Mouse (Mus musculus): ENCODE data around the gene Ptprs. TPM values are rescaled to one million over a fixed set of nuclear protein-coding genes. Genes with fewer than 3 reads are reported as not detected.

Gene Ptprs
- polyA plus RNA-seq, 1 experiment from 2014 or later = 56.8 TPM

GRCm38 (mm10) chr17:56463500-56463899 lies 12.8 kb downstream of the Ptprs start:
- peak overlapping the region; percentile 62 for H3K4me3 ChIP-seq (replicated peaks)
- ATAC-seq = no peak

GRCm38 (mm10) chr17:56462835-56463455 lies 13.3 kb downstream of the Ptprs start:
- H3K4me1 ChIP-seq (replicated peaks) = peaks cover 37% of the 10 kb centered on the region
- 0 out of 2 replicates have a peak, but pooled peaks cover 4% of the 10 kb centered on the region for H3K36me3 ChIP-seq
- no peaks in the 10 kb centered on the region for H3K9me3 ChIP-seq
- H3K4me3 ChIP-seq (replicated peaks) = peak overlapping the region; percentile 62
- ATAC-seq = no peak
- no peaks in the 10 kb centered on the region for H3K27me3 ChIP-seq (replicated peaks)
- H3K4me2 ChIP-seq (replicated peaks) = peak overlapping the region; percentile 94
- H3K27ac ChIP-seq = peak overlapping the region; percentile 93
- H3K9ac ChIP-seq = peak overlapping the region; percentile 46
- 5% methylated on average over 17 of the region's 17 CpGs for WGBS

More at GRCm38 (mm10) chr17:56463500-56463899, 12.8 kb downstream of the Ptprs start:
- WGBS = 21% methylated on average over 1 of the region's 1 CpGs
- H3K27ac ChIP-seq = peak overlapping the region; percentile 93
- H3K27me3 ChIP-seq (replicated peaks) = no peaks in the 10 kb centered on the region
- H3K36me3 ChIP-seq = peaks cover 1% of the 10 kb centered on the region; the same call in 1 of the 2 replicates
- H3K4me1 ChIP-seq (replicated peaks) = peaks cover 41% of the 10 kb centered on the region
- peak overlapping the region; percentile 46 for H3K9ac ChIP-seq
- peak overlapping the region; percentile 94; the same call in 1 of the 2 replicates for H3K4me2 ChIP-seq (replicated peaks)
- H3K9me3 ChIP-seq = no peaks in the 10 kb centered on the region

GRCm38 (mm10) chr17:56461771-56462743 lies 14.2 kb downstream of the Ptprs start:
- WGBS = under 1% methylated on average over 77 of the region's 77 CpGs
- Histone ChIP-seq H3K9me3 (no peaks in the 10 kb centered on the region), H3K4me1 (replicated peaks) (peaks cover 32% of the 10 kb centered on the region), H3K27ac (peak overlapping the region; percentile 93), H3K9ac (peak overlapping the region; percentile 65), H3K4me2 (replicated peaks) (peak overlapping the region; percentile 94), H3K27me3 (replicated peaks) (no peaks in the 10 kb centered on the region), H3K36me3 (0 out of 2 replicates have a peak, but pooled peaks cover 4% of the 10 kb centered on the region), H3K4me3 (replicated peaks) (peak overlapping the region; percentile 62)
- peak; percentile 94 for ATAC-seq

- Histone ChIP-seq H3K9me3 (no peaks in the 10 kb centered on the region), H3K27me3 (replicated peaks) (no peaks in the 10 kb centered on the region), H3K9ac (peak overlapping the region; percentile 65), H3K4me2 (replicated peaks) (peak overlapping the region; percentile 94), H3K27ac (peak overlapping the region; percentile 93; the same call in 1 of the 2 replicates), H3K36me3 (peaks cover 7% of the 10 kb centered on the region; the same call in 1 of the 2 replicates), H3K4me1 (replicated peaks) (peaks cover 28% of the 10 kb centered on the region), H3K4me3 (replicated peaks) (peak overlapping the region; percentile 62)
- no peak for ATAC-seq
- WGBS = 14% methylated on average over 6 of the region's 6 CpGs
Measured at GRCm38 (mm10) chr17:56460876-56461275, 15.4 kb downstream of the Ptprs start.

GRCm38 (mm10) chr17:56457442-56457841 lies 18.8 kb downstream of the Ptprs start:
- no peak for ATAC-seq
- Histone ChIP-seq H3K36me3 (peaks cover 33% of the 10 kb centered on the region), H3K4me1 (replicated peaks) (peaks cover 14% of the 10 kb centered on the region), H3K4me2 (replicated peaks) (no peak overlapping the region), H3K9ac (no peak overlapping the region), H3K9me3 (no peaks in the 10 kb centered on the region), H3K27ac (no peak overlapping the region), H3K4me3 (replicated peaks) (no peak overlapping the region), H3K27me3 (replicated peaks) (no peaks in the 10 kb centered on the region)
- 93% methylated on average over 1 of the region's 1 CpGs for WGBS

- ATAC-seq = no peak
- Histone ChIP-seq H3K27ac (no peak overlapping the region), H3K27me3 (replicated peaks) (no peaks in the 10 kb centered on the region), H3K9me3 (no peaks in the 10 kb centered on the region), H3K4me2 (replicated peaks) (no peak overlapping the region), H3K4me3 (replicated peaks) (no peak overlapping the region), H3K9ac (no peak overlapping the region), H3K36me3 (peaks cover 39% of the 10 kb centered on the region), H3K4me1 (replicated peaks) (peaks cover 14% of the 10 kb centered on the region)
- 83% methylated on average over 5 of the region's 5 CpGs for WGBS
Measured at GRCm38 (mm10) chr17:56456353-56456752, 19.9 kb downstream of the Ptprs start.

- ATAC-seq = no peak
- no peak overlapping the region for H3K4me3 ChIP-seq (replicated peaks)
- no peak overlapping the region for H3K9ac ChIP-seq
- WGBS = 91% methylated on average over 4 of the region's 4 CpGs
- no peaks in the 10 kb centered on the region for H3K4me1 ChIP-seq (replicated peaks)
- peaks cover 54% of the 10 kb centered on the region for H3K36me3 ChIP-seq
- H3K9me3 ChIP-seq = no peaks in the 10 kb centered on the region
- H3K27ac ChIP-seq = no peak overlapping the region
- no peaks in the 10 kb centered on the region for H3K27me3 ChIP-seq (replicated peaks)
- no peak overlapping the region for H3K4me2 ChIP-seq (replicated peaks)
Measured at GRCm38 (mm10) chr17:56453689-56454088, 22.6 kb downstream of the Ptprs start.

GRCm38 (mm10) chr17:56453251-56453650 lies 23.0 kb downstream of the Ptprs start:
- H3K9me3 ChIP-seq = no peaks in the 10 kb centered on the region
- 77% methylated on average over 4 of the region's 4 CpGs for WGBS
- H3K4me3 ChIP-seq (replicated peaks) = no peak overlapping the region
- peaks cover 55% of the 10 kb centered on the region for H3K36me3 ChIP-seq
- H3K27ac ChIP-seq = no peak overlapping the region
- H3K9ac ChIP-seq = no peak overlapping the region
- no peak overlapping the region for H3K4me2 ChIP-seq (replicated peaks)
- ATAC-seq = no peak
- no peaks in the 10 kb centered on the region for H3K27me3 ChIP-seq (replicated peaks)
- no peaks in the 10 kb centered on the region for H3K4me1 ChIP-seq (replicated peaks)

- 81% methylated on average over 2 of the region's 2 CpGs for WGBS
- no peak for ATAC-seq
- H3K4me3 ChIP-seq (replicated peaks) = no peak overlapping the region
- H3K27ac ChIP-seq = no peak overlapping the region
- no peaks in the 10 kb centered on the region for H3K4me1 ChIP-seq (replicated peaks)
- H3K4me2 ChIP-seq (replicated peaks) = no peak overlapping the region
- no peaks in the 10 kb centered on the region for H3K27me3 ChIP-seq (replicated peaks)
- H3K9me3 ChIP-seq = no peaks in the 10 kb centered on the region
- peaks cover 46% of the 10 kb centered on the region for H3K36me3 ChIP-seq
- H3K9ac ChIP-seq = no peak overlapping the region
Measured at GRCm38 (mm10) chr17:56447716-56448115, 28.6 kb downstream of the Ptprs start.

- Histone ChIP-seq H3K9ac (no peak overlapping the region), H3K4me2 (replicated peaks) (no peak overlapping the region), H3K4me3 (replicated peaks) (no peak overlapping the region), H3K9me3 (no peaks in the 10 kb centered on the region), H3K27ac (no peak overlapping the region), H3K36me3 (peaks cover 33% of the 10 kb centered on the region), H3K4me1 (replicated peaks) (no peaks in the 10 kb centered on the region), H3K27me3 (replicated peaks) (no peaks in the 10 kb centered on the region)
- WGBS = 83% methylated on average over 14 of the region's 14 CpGs
- no peak for ATAC-seq
Measured at GRCm38 (mm10) chr17:56445397-56445796, 30.9 kb downstream of the Ptprs start.

- H3K9me3 ChIP-seq = no peaks in the 10 kb centered on the region
- H3K4me2 ChIP-seq (replicated peaks) = no peak overlapping the region
- H3K27ac ChIP-seq = no peak overlapping the region
- H3K4me1 ChIP-seq (replicated peaks) = no peaks in the 10 kb centered on the region
- ATAC-seq = no peak
- 91% methylated on average over 3 of the region's 3 CpGs for WGBS
- H3K36me3 ChIP-seq = peaks cover 27% of the 10 kb centered on the region
- H3K4me3 ChIP-seq (replicated peaks) = no peak overlapping the region
- no peaks in the 10 kb centered on the region for H3K27me3 ChIP-seq (replicated peaks)
- no peak overlapping the region for H3K9ac ChIP-seq
Measured at GRCm38 (mm10) chr17:56444771-56445170, 31.5 kb downstream of the Ptprs start.

GRCm38 (mm10) chr17:56443341-56443795 lies 32.9 kb downstream of the Ptprs start:
- Histone ChIP-seq H3K27ac (no peak overlapping the region), H3K9me3 (no peaks in the 10 kb centered on the region), H3K4me2 (replicated peaks) (no peak overlapping the region), H3K4me3 (replicated peaks) (no peak overlapping the region), H3K4me1 (replicated peaks) (no peaks in the 10 kb centered on the region), H3K27me3 (replicated peaks) (no peaks in the 10 kb centered on the region), H3K36me3 (peaks cover 21% of the 10 kb centered on the region), H3K9ac (no peak overlapping the region)
- no peak for ATAC-seq
- 85% methylated on average over 5 of the region's 5 CpGs for WGBS
